Mouse (Mus musculus): ENCODE data around the gene Dennd5a. TPM values are rescaled to one million over a fixed set of nuclear protein-coding genes. Genes with fewer than 3 reads are reported as not detected.

Gene Dennd5a
- total RNA-seq, 2 experiments from 2014 or later = 34.4 to 52.4 TPM

DNA sequence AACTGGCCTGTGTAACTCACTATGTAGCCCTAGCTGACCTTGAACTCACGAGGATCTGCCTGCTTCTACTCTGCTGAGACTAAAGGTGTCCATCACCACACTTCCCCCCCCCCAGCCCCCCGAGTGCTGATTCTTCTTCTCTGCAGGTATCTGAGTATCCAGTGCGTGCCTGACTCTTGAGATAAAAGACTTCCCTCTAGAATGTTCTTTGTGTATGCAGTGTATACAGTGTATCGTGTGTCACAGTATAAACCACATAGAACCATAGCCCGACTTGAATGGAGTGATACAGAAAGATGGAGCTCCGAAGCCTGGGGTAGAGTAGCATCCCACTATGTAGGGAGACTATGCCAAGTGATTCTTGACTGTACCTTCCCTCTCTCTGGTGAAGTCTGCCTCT lies 116.2 kb downstream of the Dennd5a start:
- intact Hi-C loops (cut with DNase I) = no loop called here

More for the DNA sequence above, 116.2 kb downstream of the Dennd5a start:
- Histone ChIP-seq H3K4me3 (no peak overlapping the region), H3K27ac (no peak overlapping the region)
- no peak for DNase-seq
- no peak for TF ChIP-seq CTCF (IDR thresholded peaks at IDR 0.05)

Other genes with a start within 250 kb of the Dennd5a start
- not detected for gene BC051019, start 236.6 kb downstream of the Dennd5a start, total RNA-seq (2021)
- gene Ascl3, start 228.7 kb downstream of the Dennd5a start, total RNA-seq (2021) = not detected
- gene Tmem9b, start 207.6 kb downstream of the Dennd5a start, total RNA-seq (2021) = 10 to 100 TPM; 28.1 to 30.4 TPM
- gene Nrip3, start 178.4 kb downstream of the Dennd5a start, total RNA-seq (2021) = not detected
- 1 to 10 TPM; 1.4 to 3.5 TPM for gene Scube2, start 94.8 kb downstream of the Dennd5a start, total RNA-seq (2021)
- 10 to 100 TPM; 25.4 to 27.0 TPM for gene Tmem41b, start 26.5 kb upstream of the Dennd5a start, total RNA-seq (2021)
- 100 to 1,000 TPM in 1 of 2 experiments, 10 to 100 TPM in 1; 96.4 to 101 TPM for gene Ipo7, start 57.8 kb upstream of the Dennd5a start, total RNA-seq (2021)
- 1 to 10 TPM; 9.4 to 9.8 TPM for gene Zfp143, start 100.7 kb upstream of the Dennd5a start, total RNA-seq (2021)
- 1 to 10 TPM in 1 of 2 experiments, under 1 TPM in 1; 0.97 to 3.6 TPM for gene Wee1, start 161.6 kb upstream of the Dennd5a start, total RNA-seq (2021)